Comparison of ENCODE assay signal across 17 mouse cellular contexts in genomic region chr2:93428004-93428531, GRCm38 (mm10). TPM values are rescaled to one million over a fixed set of nuclear protein-coding genes. Genes with fewer than 3 reads are reported as not detected.
DNase-seq lines count a peak whose midpoint lies in the region; ATAC-seq lines count a peak whose summit lies in the region.
"Had no signal": no experiment of that assay in that cellular context is flagged by ENCODE, and none has a peak within 500 bp of the region (broad histone marks: within the 10 kb centered on the region; RNA-seq: fewer than 3 reads in every experiment).

No protein-coding gene starts in this region.

- no peak for DNase-seq in limb, embryonic 10.5 days (ENCODE audit: low spot score)
- DNase-seq in CD8-positive naive resting alpha-beta T cell, adult 2 months (ENCODE audit: low read depth in 2 of 2, low spot score in 2 of 2): peak; percentile 40 to 48
- DNase-seq in thymus, postnatal 10 days (ENCODE audit: low spot score in 2 of 2): peak; percentile 35 to 39
- DNase-seq in right cerebral cortex, adult 18-20 months: no peak
- no peak for DNase-seq in adrenal gland, postnatal 4 days (ENCODE audit: low spot score in 2 of 2)
- no peak for DNase-seq in gastrocnemius, postnatal 10 days
- DNase-seq: adrenal gland, adult 8-10 months; cerebellum, adult 9-10 months; heart, postnatal 4 days; right cerebral cortex, postnatal 14 days had no signal

- H3K4me2 ChIP-seq in limb, embryonic 12.5 days: no peak overlapping the region
- H3K4me2 ChIP-seq: heart, embryonic 12.5 days; intestine, embryonic 15.5 days had no signal

- WGBS in limb, embryonic 12.5 days: 45% methylated on average over 11 of the region's 11 CpGs
- 63% methylated on average over 11 of the region's 11 CpGs for WGBS in limb, embryonic 10.5 days

- no peak for ATAC-seq in limb, embryonic 12.5 days (ENCODE audit: insufficient number of reproducible peaks, insufficient read depth, low FRiP score, low TSS enrichment, low read depth)
- peak; percentile 51 for ATAC-seq in inflammation-experienced regulatory T-cells, adult 6 months
- ATAC-seq: forebrain, embryonic 16.5 days; intestine, embryonic 15.5 days had no signal

- H3K36me3 ChIP-seq in limb, embryonic 12.5 days: no peaks in the 10 kb centered on the region
- no peaks in the 10 kb centered on the region for H3K36me3 ChIP-seq in limb, embryonic 10.5 days
- H3K36me3 ChIP-seq: heart, embryonic 12.5 days; intestine, embryonic 15.5 days had no signal

- no peak overlapping the region for H3K4me3 ChIP-seq in limb, embryonic 12.5 days (replicated peaks)
- H3K4me3 ChIP-seq in limb, embryonic 10.5 days: no peak overlapping the region
- H3K4me3 ChIP-seq: heart, embryonic 12.5 days; intestine, embryonic 15.5 days; layer of hippocampus, adult 2 months had no signal

- no peaks in the 10 kb centered on the region for H3K27me3 ChIP-seq in limb, embryonic 12.5 days
- peaks cover 29% of the 10 kb centered on the region for H3K27me3 ChIP-seq in limb, embryonic 10.5 days (ENCODE audit: low read depth, poor library complexity, severe bottlenecking)
- H3K27me3 ChIP-seq: intestine, embryonic 15.5 days had no signal

- no peaks in the 10 kb centered on the region for H3K9me3 ChIP-seq in limb, embryonic 12.5 days
- H3K9me3 ChIP-seq in limb, embryonic 10.5 days (replicated peaks): no peaks in the 10 kb centered on the region
- H3K9me3 ChIP-seq: heart, embryonic 12.5 days; intestine, embryonic 15.5 days had no signal

- no peak overlapping the region for H3K27ac ChIP-seq in limb, embryonic 12.5 days
- no peak overlapping the region for H3K27ac ChIP-seq in limb, embryonic 10.5 days
- H3K27ac ChIP-seq: intestine, embryonic 15.5 days; layer of hippocampus, adult 2 months; macrophage had no signal

- H3K9ac ChIP-seq in limb, embryonic 12.5 days (replicated peaks): 0 out of 2 replicates have a peak overlapping the region, but pooled peaks have one; percentile 23
- H3K9ac ChIP-seq: heart, embryonic 12.5 days; intestine, embryonic 15.5 days had no signal

- H3K4me1 ChIP-seq in limb, embryonic 12.5 days (replicated peaks): peaks cover 26% of the 10 kb centered on the region
- peaks cover 39% of the 10 kb centered on the region for H3K4me1 ChIP-seq in limb, embryonic 10.5 days

RNA-seq across cellular contexts. Expression of gene Cd82, which starts 34.9 kb away (rescaled TPM):
- polyA plus RNA-seq in limb, embryonic 12.5 days (2016; fragmentation: Nextera tagmentation; extraction: Ambion mirVana): 13.8 and 15.8 TPM in 2 replicates
- polyA plus RNA-seq in limb, embryonic 10.5 days (2016; fragmentation: Nextera tagmentation; extraction: Ambion mirVana): 4.1 and 7.2 TPM in 2 replicates
- polyA plus RNA-seq in inflammation-experienced regulatory T-cells, adult 6 months (2017; shearing (Covaris generic)): 100 to 1,000 TPM; 528 to 940 (median 825) TPM
- 10 to 100 TPM; 68.7 to 73.7 TPM for total RNA-seq in adrenal gland, postnatal 4 days (2021)
- total RNA-seq in gastrocnemius, postnatal 10 days (2021): 10 to 100 TPM; 36.7 to 43.8 TPM

Comparison
In these comparisons a context has a peak if more than half of its experiments do, and no peak if none do; other contexts are left out.
1. DNase-seq: peak in CD8-positive naive resting alpha-beta T cell, adult 2 months (2 of 2) and thymus, postnatal 10 days (2 of 2); none in limb, embryonic 10.5 days (single experiment), right cerebral cortex, adult 18-20 months (single experiment), adrenal gland, postnatal 4 days (0 of 2) and gastrocnemius, postnatal 10 days (single experiment).
2. RNA of gene Cd82, which starts 34.9 kb away (polyA plus RNA-seq): 528 to 940 TPM in inflammation-experienced regulatory T-cells, adult 6 months; 13.8 to 15.8 TPM in limb, embryonic 12.5 days and 4.1 to 7.2 TPM in limb, embryonic 10.5 days; every median in the first group is over 10 times any median in the second.